Mouse (Mus musculus): ENCODE measurements at regions not wholly inside any gene's neighbourhood (a gene's known extent, or its start where the extent isn't known, plus 50 kb on each side); places are given as distances from the start of the nearest gene placed in this dataset.

- no peak for TF ChIP-seq CTCF (IDR thresholded peaks at IDR 0.05; ENCODE audit: borderline replicate concordance, insufficient read depth, low read depth, low read length)
- TF ChIP-seq POLR2A (IDR thresholded peaks at IDR 0.05; ENCODE audit: borderline replicate concordance, insufficient read depth, low read length), result no peak
These were observed 310.8 kb downstream of the Basp1 start for GRCm38 (mm10) chr15:25102727-25103126.
